Mouse (Mus musculus) spleen, postnatal 4 days (tissue): ENCODE data around the gene Psmd2.

Experiments used
- DNase-seq, 2 experiments: peaks; one replicate each; pipeline ENCODE4 v3.0.0; 2022; ENCODE audit warnings: low spot score in 2 of 2

Gene Psmd2

GRCm38 (mm10) chr16:20651076-20651946 is at the start of gene Psmd2:
Gene Psmd2 (plus strand): TSS chr16:20651652.
- DNase-seq, result peak; percentile 96 to 99

DNA sequence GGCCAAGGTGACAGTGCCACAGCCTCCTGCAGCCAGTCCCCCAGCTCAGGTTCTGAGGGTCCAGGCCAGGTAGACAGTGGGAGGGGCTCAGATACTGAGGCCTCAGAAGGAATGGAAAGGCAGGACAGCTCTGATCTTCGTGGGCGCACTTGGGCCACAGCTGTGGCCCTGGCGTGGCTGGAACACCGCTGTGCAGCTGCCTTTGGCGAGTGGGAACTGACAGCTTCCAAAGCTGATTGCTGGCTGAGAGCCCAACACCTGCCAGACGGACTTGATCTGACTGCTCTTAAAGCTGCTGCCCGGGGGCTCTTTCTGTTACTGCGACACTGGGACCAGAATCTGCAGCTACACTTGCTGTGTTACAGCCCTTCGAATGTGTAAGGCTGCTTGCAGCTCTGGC is 46.7 kb upstream of the Psmd2 start:
- no peak for DNase-seq

DNA sequence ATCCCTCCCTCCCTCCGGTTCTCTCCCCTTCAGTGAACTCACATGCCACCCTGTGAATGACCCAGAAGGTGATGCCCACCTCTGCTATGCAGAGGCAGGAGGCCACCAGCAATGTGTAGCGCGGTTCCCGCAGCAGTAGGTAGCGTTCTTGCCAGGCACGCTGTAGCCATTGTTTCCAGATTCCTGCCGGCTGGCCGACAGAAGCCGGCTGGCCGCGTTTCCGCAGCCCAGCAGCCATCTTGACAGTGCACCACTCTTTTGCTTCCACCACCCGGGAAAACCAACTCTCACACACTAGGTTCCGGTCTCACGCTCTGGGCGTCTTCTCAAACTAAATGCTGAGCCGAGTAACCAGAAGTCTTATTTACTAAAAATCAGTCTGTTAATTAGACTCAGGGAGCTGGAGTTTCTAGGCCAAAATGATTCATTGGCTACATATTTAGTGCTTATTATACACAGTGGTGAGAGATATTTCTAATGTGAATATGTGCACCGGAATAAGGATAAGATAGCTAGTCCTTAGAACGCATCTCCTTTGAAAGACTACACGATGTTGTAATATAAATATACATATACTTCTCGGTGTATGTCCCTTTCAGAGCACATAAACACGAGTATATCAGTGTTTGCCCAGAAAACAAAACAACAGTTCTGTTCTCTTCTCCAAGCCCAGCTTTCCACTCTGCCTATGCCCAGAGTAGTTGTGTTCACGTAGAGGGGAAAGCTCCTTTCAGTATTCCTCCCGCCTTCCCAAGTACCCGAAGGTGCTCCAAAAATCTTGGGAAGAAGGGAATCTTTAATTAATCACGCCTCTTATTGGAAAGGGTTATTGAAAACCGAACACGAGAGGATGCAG is 40.7 kb upstream of the Psmd2 start:
- peak; percentile 76 to 85 for DNase-seq

DNA sequence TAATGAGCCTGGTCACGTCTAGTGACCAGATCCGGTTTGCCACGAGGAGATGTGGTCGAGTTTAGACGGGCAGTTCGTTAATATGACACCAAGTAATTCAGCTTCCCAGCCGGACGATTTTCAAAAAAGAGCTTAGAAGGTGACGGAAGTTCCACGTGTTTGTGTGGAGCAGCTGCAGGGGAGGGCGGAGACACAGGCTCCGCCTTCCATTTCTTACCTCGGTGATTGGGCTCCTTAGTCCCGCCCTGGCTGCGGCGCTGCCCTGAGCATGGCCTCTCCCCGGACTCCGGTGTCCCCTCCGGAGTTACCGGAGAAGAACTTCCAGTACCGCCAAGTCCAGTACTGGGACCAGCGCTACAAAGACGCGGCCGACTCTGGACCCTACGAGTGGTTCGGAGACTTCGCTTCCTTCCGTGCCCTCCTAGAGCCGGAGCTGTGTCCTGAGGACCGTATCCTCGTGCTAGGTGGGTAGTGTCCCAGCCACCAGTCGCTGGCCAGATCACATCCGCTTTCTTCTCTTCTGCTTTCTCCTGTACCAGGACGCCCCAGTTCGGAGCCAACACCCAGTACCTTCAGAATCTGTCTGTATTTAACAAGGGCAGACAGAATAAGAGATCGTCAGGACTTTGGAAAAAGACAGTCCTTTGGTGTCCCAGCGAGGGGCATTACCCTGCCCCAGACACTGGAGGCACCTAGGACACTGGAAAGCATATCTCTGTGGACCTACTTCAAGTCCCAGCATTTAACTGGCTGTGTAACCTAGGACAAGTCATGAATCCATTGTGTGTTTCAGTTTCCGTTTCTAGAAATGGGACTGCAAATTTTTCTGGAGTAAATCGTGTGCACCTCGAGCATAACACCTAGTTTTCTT is 39.9 kb upstream of the Psmd2 start, which contains the start of the genes Eef1akmt4, Gm49333 and Alg3:
Gene Eef1akmt4, plus strand, starts transcription at position 237 of the 871 bp plus-strand sequence.
Gene Gm49333, plus strand, starts transcription at position 254 of the 871 bp plus-strand sequence.
Gene Alg3, minus strand, starts transcription at position 379 of the 871 bp plus-strand sequence.
- peak; percentile 83 to 89 for DNase-seq

- no peak for DNase-seq
Measured at GRCm38 (mm10) chr16:20619541-20620398, 31.7 kb upstream of the Psmd2 start.

- DNase-seq, result no peak
Measured at GRCm38 (mm10) chr16:20620399-20620735, 31.1 kb upstream of the Psmd2 start.

DNA sequence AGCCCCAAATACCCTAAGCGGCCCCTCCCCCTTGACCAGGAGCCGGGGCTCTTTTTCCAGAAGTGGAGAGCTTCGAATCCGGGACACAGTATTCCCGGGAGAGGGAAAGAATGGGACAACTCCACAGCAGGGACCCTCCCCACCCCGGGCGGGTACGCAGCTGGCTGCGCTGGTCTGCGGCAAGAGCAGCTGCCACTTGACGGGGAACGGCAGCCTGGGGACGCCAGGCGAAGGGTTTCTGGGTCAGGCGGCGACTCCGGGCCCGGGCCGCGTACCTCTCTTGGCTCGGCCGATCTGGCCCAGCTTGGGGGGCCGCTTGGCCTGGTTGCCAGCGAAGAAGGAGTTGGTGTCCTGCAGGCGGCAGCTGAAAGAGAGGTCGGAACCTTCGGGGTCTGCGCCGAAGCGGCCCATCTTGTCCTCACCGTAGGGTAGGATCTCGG is 30.7 kb upstream of the Psmd2 start:
- DNase-seq, result peak in 1 of 2 experiments; percentile 73

- DNase-seq, result peak; percentile 59 to 76
Measured at GRCm38 (mm10) chr16:20621191-20621990, 30.1 kb upstream of the Psmd2 start, which contains the start of gene Camk2n2. Gene Camk2n2 (minus strand): TSS chr16:20621287.

- peak; percentile 40 to 69 for DNase-seq
Measured at GRCm38 (mm10) chr16:20621991-20622685, 29.3 kb upstream of the Psmd2 start.

DNA sequence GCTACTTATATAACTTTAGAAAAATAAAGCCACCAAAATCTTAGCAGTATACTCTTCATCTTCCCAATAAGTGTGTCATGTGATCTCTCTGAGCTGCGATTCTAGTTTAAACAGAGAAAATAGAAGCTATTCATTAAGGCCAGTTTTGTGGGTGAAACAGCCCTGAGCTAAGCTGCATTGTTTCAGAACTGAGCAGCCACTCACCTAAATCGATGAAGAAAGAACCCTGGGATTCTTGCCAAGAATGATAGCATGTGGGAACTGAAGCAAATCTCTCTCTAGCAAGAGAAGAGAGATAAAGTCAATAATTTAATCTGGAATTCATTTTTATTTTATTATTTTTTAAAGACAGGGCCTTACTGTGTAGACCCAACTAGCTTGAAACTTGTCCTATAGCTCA is 28.2 kb upstream of the Psmd2 start:
- no peak for DNase-seq

- DNase-seq, result no peak
Measured at GRCm38 (mm10) chr16:20628871-20629391, 22.5 kb upstream of the Psmd2 start.

DNA sequence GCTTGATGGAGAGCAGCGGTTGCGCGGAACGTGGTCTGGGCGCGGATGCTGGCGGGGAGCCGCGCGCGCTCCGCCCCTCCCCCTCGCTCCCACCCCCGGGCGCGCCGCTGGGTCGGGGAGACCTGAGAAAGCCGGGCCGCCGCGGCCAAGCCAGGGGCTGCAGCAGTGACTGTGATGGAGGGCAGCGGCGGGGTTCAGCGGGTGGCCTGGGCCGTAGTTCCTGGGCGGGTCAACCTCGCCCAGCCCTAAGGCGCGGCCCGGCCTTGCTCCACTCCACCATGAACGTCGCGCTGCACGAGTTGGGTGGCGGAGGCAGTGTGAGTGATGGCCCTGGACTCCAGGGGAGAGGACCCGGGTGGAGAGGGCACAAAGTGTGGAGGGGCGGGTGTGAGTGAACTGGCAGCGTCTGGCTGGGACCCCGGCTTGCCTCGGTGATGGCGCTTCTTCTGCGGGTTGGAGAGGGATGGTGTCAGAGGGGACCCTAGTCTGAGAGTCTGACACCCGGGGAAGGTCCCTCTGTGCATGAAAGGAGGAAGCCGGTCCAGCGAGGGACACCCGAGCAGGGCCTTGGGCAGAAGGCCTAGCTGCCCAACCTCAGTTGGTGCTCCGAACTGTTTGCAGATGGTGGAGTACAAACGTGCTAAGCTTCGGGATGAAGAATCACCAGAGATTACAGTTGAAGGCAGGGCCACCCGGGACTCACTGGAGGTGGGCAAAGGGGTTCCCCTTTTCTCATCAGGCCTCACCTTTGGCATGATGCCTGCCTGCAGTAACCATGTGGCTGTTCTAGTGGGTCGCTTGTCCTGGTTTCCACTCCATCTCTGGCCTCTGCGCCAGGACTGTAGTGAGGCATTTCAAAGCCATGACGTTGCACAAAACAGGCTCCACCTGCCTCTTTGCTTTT is 21.5 kb upstream of the Psmd2 start, which contains the start of gene Ece2:
Gene Ece2, plus strand, starts transcription at position 98 of the 904 bp plus-strand sequence.
- no peak for DNase-seq

DNA sequence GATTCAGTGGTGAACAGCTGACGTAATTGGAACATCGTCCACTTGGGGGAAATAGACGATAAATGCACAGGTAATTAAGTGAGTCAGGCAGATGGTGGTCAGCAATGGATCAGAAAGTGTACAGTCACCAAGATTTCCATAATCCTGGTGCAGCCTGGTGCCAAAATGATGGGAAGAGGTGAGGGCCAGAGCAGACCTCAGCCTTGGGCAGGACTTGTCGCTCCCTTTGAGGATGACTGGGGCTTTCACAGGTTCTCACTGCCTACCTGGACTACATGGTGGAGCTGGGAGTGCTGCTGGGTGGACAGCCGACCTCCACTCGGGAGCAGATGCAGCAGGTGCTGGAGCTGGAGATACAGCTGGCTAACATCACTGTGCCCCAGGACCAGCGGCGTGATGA is 14.0 kb upstream of the Psmd2 start:
- DNase-seq, result no peak

- no peak for DNase-seq
Measured at GRCm38 (mm10) chr16:20638367-20638766, 13.1 kb upstream of the Psmd2 start.

DNA sequence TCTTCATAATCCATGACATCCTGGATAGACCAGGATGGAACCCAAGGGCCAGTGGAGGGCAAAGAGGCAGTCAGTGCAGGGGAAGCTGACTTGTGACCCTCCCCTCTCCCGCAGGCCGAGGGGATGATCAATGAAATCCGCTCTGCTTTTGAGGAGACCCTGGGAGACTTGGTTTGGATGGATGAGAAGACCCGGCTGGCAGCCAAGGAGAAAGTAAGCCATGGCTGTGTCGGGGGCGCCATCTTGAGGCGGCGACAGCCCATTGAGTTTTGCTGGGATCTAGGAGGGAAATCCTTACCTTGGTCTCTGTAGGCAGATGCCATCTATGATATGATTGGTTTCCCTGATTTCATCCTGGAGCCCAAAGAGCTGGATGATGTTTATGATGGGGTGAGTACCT is 9.3 kb upstream of the Psmd2 start:
- DNase-seq, result peak; percentile 36 to 69

DNA sequence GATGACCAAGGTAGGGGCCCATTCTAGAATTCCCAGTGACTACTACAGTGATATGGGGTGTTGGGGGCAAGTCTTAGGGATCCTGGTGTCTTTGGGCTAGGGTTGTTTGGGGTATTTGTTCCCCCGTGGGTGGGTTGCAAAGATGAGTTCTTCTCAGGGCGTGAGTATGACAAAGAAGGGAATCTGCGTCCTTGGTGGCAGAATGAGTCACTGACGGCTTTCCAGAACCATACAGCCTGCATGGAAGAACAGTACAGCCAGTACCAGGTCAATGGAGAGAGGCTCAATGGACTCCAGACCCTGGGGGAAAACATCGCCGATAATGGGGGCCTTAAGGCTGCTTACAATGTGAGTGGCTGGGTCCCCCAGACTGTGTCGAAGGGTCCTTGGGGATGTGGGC is 7.5 kb upstream of the Psmd2 start:
- DNase-seq, result no peak

- no peak for DNase-seq
Measured at GRCm38 (mm10) chr16:20651947-20652310, 477 bp downstream of the Psmd2 start.

- no peak for DNase-seq
Measured at GRCm38 (mm10) chr16:20653315-20653714, 1.9 kb downstream of the Psmd2 start.
